Mouse (Mus musculus) heart, embryonic 10.5 days (tissue): ENCODE measurements around the gene Bcas3. TPM values are rescaled to one million over a fixed set of nuclear protein-coding genes. Genes with fewer than 3 reads are reported as not detected.

Experiments
- DNase-seq: peaks from one replicate; pipeline ENCODE4 v3.0.0-alpha.2; 2017; ENCODE audit warnings: low spot score
- H3K27ac ChIP-seq: fragments of 300-500 bp; sonication (generic); 2 replicates; pipeline ENCODE4 v1.5.1; 2016; ENCODE audit warnings: mild to moderate bottlenecking
- H3K27me3 ChIP-seq: fragments of 300-500 bp; sonication (generic); 2 replicates; pipeline ENCODE4 v1.6.1; 2016; ENCODE audit warnings: mild to moderate bottlenecking; ENCODE audit not compliant: poor library complexity, insufficient read depth, severe bottlenecking
- H3K36me3 ChIP-seq: fragments of 300-500 bp; sonication (generic); 2 replicates; pipeline ENCODE4 v1.6.1; 2016; ENCODE audit warnings: mild to moderate bottlenecking, moderate library complexity
- H3K4me1 ChIP-seq: fragments of 300-500 bp; sonication (generic); 2 replicates; pipeline ENCODE4 v1.6.1; 2016; ENCODE audit warnings: mild to moderate bottlenecking
- H3K4me3 ChIP-seq: fragments of 300-500 bp; sonication (generic); 2 replicates; pipeline ENCODE4 v1.5.1; 2016; ENCODE audit warnings: mild to moderate bottlenecking, moderate library complexity
- H3K9me3 ChIP-seq: fragments of 300-500 bp; sonication (generic); 2 replicates; pipeline ENCODE4 v1.6.1; 2016; ENCODE audit warnings: mild to moderate bottlenecking, moderate library complexity
- WGBS: fragments of 180-500 bp; shearing (Covaris S2); methylation state at CpG from one replicate; pipeline ENCODE4 v1.1.7; 2016; 5-methylcytosine and 5-hydroxymethylcytosine counted together
- polyA plus RNA-seq: library from polyadenylated mRNA; unstranded; fragments of >200 nt; fragmentation: Nextera tagmentation; extraction: Ambion mirVana; gene quantifications from 2 replicates; pipeline ENCODE4 v1.2.1, GENCODE M21; 2016

Gene Bcas3
- 20.1 and 22.4 TPM in 2 replicates for polyA plus RNA-seq

GRCm38 (mm10) chr11:85352539-85353380 lies at the start of gene Bcas3:
TSS of gene Bcas3 (plus strand) at chr11:85353167.
- Histone ChIP-seq H3K27ac (peak within 1 kb of the TSS; percentile 84), H3K4me3 (peak within 1 kb of the TSS; percentile 72), H3K9me3 (no peaks in the 10 kb centered on the region), H3K36me3 (0 out of 2 replicates have a peak, but pooled peaks cover 4% of the 10 kb centered on the region), H3K4me1 (peaks cover 12% of the 10 kb centered on the region; the same call in 1 of the 2 replicates), H3K27me3 (no peaks in the 10 kb centered on the region)
- DNase-seq, result peak; percentile 100
- WGBS, result under 1% methylated on average over 47 of the region's 47 CpGs

GRCm38 (mm10) chr11:85306577-85307260 lies 46.2 kb upstream of the Bcas3 start:
- DNase-seq, result no peak
- no peak overlapping the region for H3K27ac ChIP-seq
- H3K9me3 ChIP-seq, result no peaks in the 10 kb centered on the region
- H3K4me1 ChIP-seq, result 0 out of 2 replicates have a peak, but pooled peaks cover 8% of the 10 kb centered on the region
- 28% methylated on average over 4 of the region's 4 CpGs for WGBS
- H3K27me3 ChIP-seq, result no peaks in the 10 kb centered on the region
- no peaks in the 10 kb centered on the region for H3K36me3 ChIP-seq
- H3K4me3 ChIP-seq, result no peak overlapping the region

GRCm38 (mm10) chr11:85308799-85309198 lies 44.2 kb upstream of the Bcas3 start:
- peaks cover 18% of the 10 kb centered on the region; the same call in 1 of the 2 replicates for H3K4me1 ChIP-seq
- no peaks in the 10 kb centered on the region for H3K9me3 ChIP-seq
- WGBS, result 76% methylated on average over 2 of the region's 2 CpGs
- H3K4me3 ChIP-seq, result no peak overlapping the region
- H3K27me3 ChIP-seq, result no peaks in the 10 kb centered on the region
- H3K27ac ChIP-seq, result no peak overlapping the region
- no peaks in the 10 kb centered on the region for H3K36me3 ChIP-seq
- DNase-seq, result peak; percentile 9

- H3K36me3 ChIP-seq, result peaks cover 12% of the 10 kb centered on the region
- H3K4me1 ChIP-seq, result peaks cover 18% of the 10 kb centered on the region; the same call in 1 of the 2 replicates
- 1% methylated on average over 15 of the region's 15 CpGs for WGBS
- H3K27ac ChIP-seq, result peak overlapping the region; percentile 94
- H3K9me3 ChIP-seq, result no peaks in the 10 kb centered on the region
- no peak for DNase-seq
- H3K27me3 ChIP-seq, result no peaks in the 10 kb centered on the region
- peak overlapping the region; percentile 73 for H3K4me3 ChIP-seq
These were observed 42.6 kb upstream of the Bcas3 start for GRCm38 (mm10) chr11:85310407-85310712.

GRCm38 (mm10) chr11:85310713-85311574 lies 42.0 kb upstream of the Bcas3 start, which contains the start of gene Ppm1d:
TSS of gene Ppm1d (plus strand) at chr11:85311244.
- Histone ChIP-seq H3K27me3 (no peaks in the 10 kb centered on the region), H3K4me3 (peak within 1 kb of the TSS; percentile 73), H3K9me3 (no peaks in the 10 kb centered on the region), H3K4me1 (peaks cover 18% of the 10 kb centered on the region; the same call in 1 of the 2 replicates), H3K36me3 (peaks cover 13% of the 10 kb centered on the region), H3K27ac (peak within 1 kb of the TSS; percentile 94)
- under 1% methylated on average over 78 of the region's 78 CpGs for WGBS
- peak; percentile 99 for DNase-seq

GRCm38 (mm10) chr11:85311645-85312490 lies 41.1 kb upstream of the Bcas3 start:
- Histone ChIP-seq H3K4me1 (peaks cover 15% of the 10 kb centered on the region; the same call in 1 of the 2 replicates), H3K27ac (peak overlapping the region; percentile 94), H3K36me3 (peaks cover 17% of the 10 kb centered on the region), H3K27me3 (no peaks in the 10 kb centered on the region), H3K4me3 (peak overlapping the region; percentile 73), H3K9me3 (no peaks in the 10 kb centered on the region)
- DNase-seq, result peak; percentile 81
- WGBS, result under 1% methylated on average over 56 of the region's 56 CpGs

- Histone ChIP-seq H3K9me3 (no peaks in the 10 kb centered on the region), H3K27ac (no peak overlapping the region), H3K27me3 (no peaks in the 10 kb centered on the region), H3K4me3 (peak overlapping the region; percentile 73), H3K4me1 (peaks cover 10% of the 10 kb centered on the region; the same call in 1 of the 2 replicates), H3K36me3 (peaks cover 17% of the 10 kb centered on the region)
- 47% methylated on average over 2 of the region's 2 CpGs for WGBS
- peak; percentile 24 for DNase-seq
These were observed 40.1 kb upstream of the Bcas3 start for GRCm38 (mm10) chr11:85312818-85313217.

GRCm38 (mm10) chr11:85313361-85313760 lies 39.6 kb upstream of the Bcas3 start:
- peaks cover 17% of the 10 kb centered on the region for H3K36me3 ChIP-seq
- no peaks in the 10 kb centered on the region for H3K27me3 ChIP-seq
- WGBS, result 84% methylated on average over 3 of the region's 3 CpGs
- H3K9me3 ChIP-seq, result no peaks in the 10 kb centered on the region
- DNase-seq, result peak; percentile 45
- peak overlapping the region; percentile 73 for H3K4me3 ChIP-seq
- peaks cover 11% of the 10 kb centered on the region; the same call in 1 of the 2 replicates for H3K4me1 ChIP-seq
- H3K27ac ChIP-seq, result no peak overlapping the region

GRCm38 (mm10) chr11:85323567-85324330 lies 29.2 kb upstream of the Bcas3 start:
- WGBS, result 86% methylated on average over 9 of the region's 9 CpGs
- Histone ChIP-seq H3K36me3 (peaks cover 16% of the 10 kb centered on the region; the same call in 1 of the 2 replicates), H3K9me3 (no peaks in the 10 kb centered on the region), H3K27me3 (no peaks in the 10 kb centered on the region), H3K27ac (no peak overlapping the region), H3K4me1 (peaks cover under 1% of the 10 kb centered on the region; the same call in 1 of the 2 replicates), H3K4me3 (no peak overlapping the region)
- peak; percentile 33 for DNase-seq

GRCm38 (mm10) chr11:85328717-85329116 lies 24.2 kb upstream of the Bcas3 start:
- Histone ChIP-seq H3K27ac (no peak overlapping the region), H3K4me1 (no peaks in the 10 kb centered on the region), H3K4me3 (no peak overlapping the region), H3K27me3 (no peaks in the 10 kb centered on the region), H3K36me3 (peaks cover 45% of the 10 kb centered on the region), H3K9me3 (no peaks in the 10 kb centered on the region)
- no peak for DNase-seq
- 95% methylated on average over 3 of the region's 3 CpGs for WGBS
